Mouse (Mus musculus) liver, embryonic 14.5 days (tissue): ENCODE measurements around the gene Nop2.

Experiments used
- CTCF ChIP-seq: IDR thresholded peaks from 2 replicates; pipeline ENCODE4 v1.5.1; 2016; ENCODE audit warnings: antibody characterized with exemption, low read depth, control low read depth
- EP300 ChIP-seq: IDR thresholded peaks from 2 replicates; pipeline ENCODE4 v1.6.1; 2016; ENCODE audit warnings: antibody characterized with exemption, low read depth

GRCm38 (mm10) chr6:125129710-125130402 is 1.9 kb upstream of the Nop2 start:
- no peak for TF ChIP-seq CTCF
- no peak for TF ChIP-seq EP300
